ENCODE assay signal across 9 mouse cellular contexts in the genomic region with DNA sequence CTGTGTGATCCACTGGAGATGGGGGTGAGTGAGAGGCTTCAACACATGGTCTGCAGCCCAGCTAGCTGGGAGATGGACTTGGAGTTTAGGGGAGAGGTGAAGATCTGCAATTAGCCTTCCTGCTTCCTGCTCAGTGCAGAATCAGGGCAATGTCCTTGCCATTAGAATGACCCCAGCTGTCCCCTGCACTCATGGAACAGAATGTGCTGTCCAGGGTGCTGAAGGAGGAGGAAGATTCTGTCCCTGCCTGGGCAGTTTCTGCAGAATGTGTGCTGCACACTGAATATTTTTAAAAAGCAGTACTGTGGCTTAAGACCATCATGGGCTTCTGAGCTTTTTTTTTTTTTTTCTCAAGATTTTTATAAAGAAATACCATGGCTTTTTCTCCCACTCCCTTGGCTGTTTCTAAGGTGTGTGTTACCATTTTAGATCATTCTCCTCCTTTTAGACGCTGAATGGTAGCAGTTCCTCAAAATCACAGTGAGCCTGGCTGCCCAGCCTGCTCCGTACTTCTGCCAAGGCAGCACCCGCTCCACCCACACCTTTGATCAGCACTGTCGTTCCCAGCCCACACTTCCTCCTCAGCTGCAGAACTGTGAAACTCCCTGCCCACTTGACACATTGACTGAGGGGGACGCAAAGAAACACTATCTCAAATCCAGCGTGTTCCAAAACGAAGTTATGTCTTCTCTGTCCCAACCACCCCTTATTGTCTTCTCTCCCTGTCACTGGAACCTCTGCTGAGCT.
A peak's percentile ranks its signal among the peaks of the same experiment; 100 is the strongest.
DNase-seq lines count a peak whose midpoint lies in the region; ATAC-seq and TF ChIP-seq lines count a peak whose summit lies in the region.
"Had no signal": no experiment of that assay in that cellular context is flagged by ENCODE, and none has a peak within 500 bp of the region (broad histone marks: within the 10 kb centered on the region; RNA-seq: fewer than 3 reads in every experiment).

No protein-coding gene starts in this region.

- H3K4me3 ChIP-seq in heart, postnatal 0 days (ENCODE audit: low read depth, low read length): no peak overlapping the region
- no peak overlapping the region for H3K4me3 ChIP-seq in layer of hippocampus, adult 2 months
- H3K4me3 ChIP-seq: neural tube, embryonic 12.5 days had no signal

- WGBS in heart, postnatal 0 days: 19% methylated on average over 7 of the region's 7 CpGs

- no peak for TF ChIP-seq EP300 in heart, postnatal 0 days (IDR thresholded peaks at IDR 0.05; ENCODE audit: low read depth)

- H3K27me3 ChIP-seq in heart, postnatal 0 days (ENCODE audit: control insufficient read depth, insufficient read depth, low read length): no peaks in the 10 kb centered on the region
- H3K27me3 ChIP-seq: neural tube, embryonic 12.5 days had no signal

- TF ChIP-seq CTCF in heart, postnatal 0 days (IDR thresholded peaks at IDR 0.05; ENCODE audit: low read depth): no peak
- TF ChIP-seq CTCF in layer of hippocampus, adult 2 months (conservative IDR thresholded peaks at IDR 0.05): no peak

- no peak overlapping the region for H3K27ac ChIP-seq in heart, postnatal 0 days (ENCODE audit: low read depth)
- H3K27ac ChIP-seq in layer of hippocampus, adult 2 months: no peak overlapping the region; the same call in 1 of the 2 replicates
- H3K27ac ChIP-seq: neural tube, embryonic 12.5 days had no signal

- H3K9ac ChIP-seq in heart, postnatal 0 days (replicated peaks; ENCODE audit: low read depth, low read length): no peak overlapping the region
- H3K9ac ChIP-seq: neural tube, embryonic 12.5 days had no signal

- H3K4me1 ChIP-seq in heart, postnatal 0 days (ENCODE audit: control insufficient read depth, insufficient read depth): no peaks in the 10 kb centered on the region
- H3K4me1 ChIP-seq: neural tube, embryonic 12.5 days had no signal

- no peak; the same call in 1 of the 2 replicates for ATAC-seq in heart, postnatal 0 days (ENCODE audit: insufficient read depth, low read depth)
- ATAC-seq in granulocyte monocyte progenitor cell, adult 5-6 weeks (replicated peaks; ENCODE audit: poor library complexity, severe bottlenecking): no peak

- no peak overlapping the region for H3K4me2 ChIP-seq in heart, postnatal 0 days (ENCODE audit: low read depth, low read length)
- H3K4me2 ChIP-seq: neural tube, embryonic 12.5 days had no signal

- no peaks in the 10 kb centered on the region for H3K36me3 ChIP-seq in heart, postnatal 0 days (replicated peaks; ENCODE audit: control insufficient read depth, insufficient read depth, low read length)
- H3K36me3 ChIP-seq: neural tube, embryonic 12.5 days had no signal

- H3K9me3 ChIP-seq in heart, postnatal 0 days (replicated peaks; ENCODE audit: control insufficient read depth, low read length): no peaks in the 10 kb centered on the region
- H3K9me3 ChIP-seq: neural tube, embryonic 12.5 days had no signal

- DNase-seq in heart, postnatal 0 days (ENCODE audit: low spot score): peak; percentile 68
- DNase-seq in heart, adult 9 months (ENCODE audit: low spot score in 2 of 2): no peak
- peak; percentile 32 for DNase-seq in ES-CJ7 (ENCODE audit: low read depth, low spot score)
- DNase-seq in embryo, embryonic 9.5 days (ENCODE audit: extremely low spot score): peak; percentile 64
- DNase-seq in layer of hippocampus, adult 2 months (ENCODE audit: low spot score in 2 of 2): peak; percentile 58 to 77
- DNase-seq in ovary, postnatal 36 days (ENCODE audit: low spot score): peak; percentile 17
- DNase-seq in thymus, postnatal 14 days: no peak

Comparison
In these comparisons a context has a peak if more than half of its experiments do, and no peak if none do; other contexts are left out.
1. DNase-seq: peak in heart, postnatal 0 days (single experiment), ES-CJ7 (single experiment), embryo, embryonic 9.5 days (single experiment), layer of hippocampus, adult 2 months (2 of 2) and ovary, postnatal 36 days (single experiment); none in heart, adult 9 months (0 of 2) and thymus, postnatal 14 days (single experiment).